Mouse (Mus musculus) frontal cortex, postnatal 10 days (tissue): Measurements from ENCODE around the gene Ankrd13c.
"Not testable (repeated sequence)": the region's sequence is repeated elsewhere in the genome, so short reads cannot be mapped to it uniquely, and the experiment has no call there.

Experiments
- DNase-seq, 2 experiments: peaks; one replicate each; pipeline ENCODE4 v3.0.0; 2022; ENCODE audit warnings: low spot score in 2 of 2, mixed read lengths in 1 of 2

Gene Ankrd13c

DNA sequence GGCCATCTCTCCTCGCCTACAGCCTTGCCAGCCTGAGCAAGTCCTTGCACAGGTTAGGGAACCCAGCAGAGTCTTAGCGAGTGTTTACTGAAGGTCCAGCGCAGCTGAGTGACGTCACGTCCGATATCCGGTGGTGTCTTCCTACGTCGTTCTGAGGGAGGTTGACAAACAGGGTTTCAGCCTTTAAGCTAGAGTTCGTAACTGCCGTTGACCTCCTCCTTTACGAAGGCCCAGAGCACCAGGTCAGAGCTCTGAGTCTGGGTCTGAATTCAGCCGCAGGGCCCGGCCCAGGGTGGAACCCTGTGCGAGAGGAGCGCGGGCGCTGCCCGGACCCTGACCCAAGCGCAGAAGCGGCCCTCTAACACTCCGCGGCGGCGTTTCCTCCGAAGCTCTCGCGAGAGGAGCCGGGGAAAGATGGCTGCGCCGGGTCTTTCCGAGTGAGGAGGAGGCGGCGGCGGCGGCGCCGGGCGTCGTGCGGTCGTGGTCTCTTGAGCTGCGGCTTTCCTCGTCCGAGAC is at the start of gene Ankrd13c:
Ankrd13c (plus strand) TSS at position 397 of the 516 bp plus-strand sequence.
- peak; percentile 79 to 91 for DNase-seq

DNA sequence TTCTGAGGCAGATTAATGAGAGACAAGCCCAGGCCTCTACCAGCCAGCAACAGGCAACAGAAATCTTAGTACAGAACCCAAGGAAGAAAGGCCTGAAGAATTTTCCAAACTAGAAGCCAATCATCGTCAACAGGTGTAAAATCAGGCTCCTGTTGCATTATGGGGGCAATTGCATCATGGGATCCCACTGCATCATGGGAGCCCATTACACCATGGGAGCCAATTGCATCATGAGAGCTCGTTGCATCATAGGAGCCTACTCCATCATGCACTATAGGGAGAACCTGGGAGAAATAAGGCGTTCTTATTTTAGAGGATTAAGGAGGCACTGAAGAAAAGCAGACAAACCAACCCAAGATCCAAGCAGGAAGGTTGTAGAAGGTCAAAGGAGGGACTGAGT is 49.4 kb upstream of the Ankrd13c start:
- no peak for DNase-seq

DNA sequence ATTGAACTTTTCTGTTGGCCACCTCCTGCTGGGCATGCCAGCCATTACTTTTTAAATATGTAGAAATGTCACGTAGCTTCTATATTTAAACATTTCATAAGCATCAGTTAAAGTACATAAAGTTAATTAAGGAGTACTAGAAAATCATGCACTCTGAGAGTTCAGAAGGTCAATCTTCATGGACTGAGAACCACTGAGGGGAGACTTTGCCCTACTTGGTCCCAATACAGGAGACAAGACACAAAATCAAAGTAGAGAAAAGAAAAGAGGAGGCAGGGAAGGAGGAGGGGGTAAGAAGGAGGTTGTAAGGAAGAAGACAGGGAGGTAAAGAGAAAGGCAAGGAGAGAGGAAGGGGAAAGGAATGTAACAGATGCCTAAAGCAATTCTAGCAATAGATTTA is 47.1 kb upstream of the Ankrd13c start:
- no peak for DNase-seq

DNA sequence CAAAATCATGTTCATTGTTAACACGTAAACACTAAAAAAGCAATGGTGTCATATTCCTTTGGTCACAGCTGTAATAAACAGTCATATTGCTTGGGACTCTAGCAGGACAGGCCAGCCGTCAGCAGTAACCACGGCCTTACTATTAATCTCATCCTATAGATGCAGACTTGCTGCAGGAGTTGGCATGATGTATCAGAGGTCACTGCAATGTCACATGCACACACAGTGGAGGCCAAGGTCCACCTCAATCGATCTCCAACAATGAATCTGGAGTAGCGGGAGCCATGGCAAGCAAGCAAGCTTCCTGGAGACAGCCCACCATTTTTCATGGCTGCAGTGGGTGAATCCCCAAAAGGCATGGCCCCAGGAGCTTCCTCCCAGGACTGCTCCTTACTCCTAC is 45.3 kb upstream of the Ankrd13c start:
- no peak for DNase-seq

DNA sequence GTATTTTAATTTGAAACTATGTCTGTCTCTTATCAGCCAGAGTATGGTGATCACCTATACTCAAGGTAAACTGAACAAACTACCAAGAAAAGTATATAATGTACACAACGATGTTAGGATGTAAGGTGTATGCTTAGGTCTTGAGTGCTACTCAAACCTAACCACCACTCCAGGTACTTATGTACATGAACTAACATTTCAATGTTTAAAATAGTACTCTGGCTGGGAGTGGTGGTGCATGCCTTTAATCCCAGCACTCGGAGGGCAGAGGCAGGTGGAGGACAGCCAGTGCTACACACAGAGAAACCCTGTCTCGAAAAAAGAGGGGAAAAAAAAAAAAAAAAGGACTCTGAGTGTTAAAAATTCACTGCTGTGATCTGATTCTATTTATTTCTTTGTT is 38.9 kb upstream of the Ankrd13c start:
- DNase-seq, result no peak

DNA sequence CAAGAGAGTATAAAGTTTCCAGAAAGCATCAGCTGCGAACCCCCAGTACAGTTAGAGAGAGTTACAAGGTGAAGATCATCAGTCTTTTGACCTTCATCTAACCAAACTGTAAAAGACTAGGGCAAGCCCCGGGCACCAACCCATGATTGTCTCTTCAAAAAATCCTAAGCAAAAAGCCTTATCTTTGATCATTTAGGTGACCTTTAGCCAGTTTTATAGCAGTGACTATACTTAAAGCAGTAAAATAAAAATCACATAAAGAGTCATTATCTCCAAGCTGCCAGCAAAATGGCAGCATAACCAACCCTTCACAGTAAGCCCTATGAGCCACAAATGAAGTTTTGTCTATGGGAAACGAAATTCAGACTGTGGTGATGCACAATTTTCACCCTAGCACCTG is 36.8 kb upstream of the Ankrd13c start:
- no peak for DNase-seq

DNA sequence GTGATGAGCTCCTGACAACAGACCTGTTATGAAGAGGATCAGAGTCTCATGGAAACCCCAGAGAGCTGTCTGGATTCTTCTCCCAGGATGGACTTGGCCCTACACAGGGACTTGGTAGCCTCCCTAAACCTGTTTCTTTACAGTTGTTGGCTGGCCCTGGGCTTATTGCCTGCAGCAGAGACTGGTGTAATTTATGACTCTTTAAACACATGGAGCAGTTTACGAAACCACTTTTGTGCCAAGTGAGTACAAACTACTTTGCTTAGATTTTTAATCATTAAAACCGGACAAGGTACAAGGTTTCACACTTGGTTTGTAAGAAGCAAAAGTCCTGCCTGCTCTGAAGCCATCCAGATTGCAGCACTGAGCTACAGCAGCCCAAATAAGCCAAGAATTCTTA is 34.9 kb upstream of the Ankrd13c start:
- no peak for DNase-seq

DNA sequence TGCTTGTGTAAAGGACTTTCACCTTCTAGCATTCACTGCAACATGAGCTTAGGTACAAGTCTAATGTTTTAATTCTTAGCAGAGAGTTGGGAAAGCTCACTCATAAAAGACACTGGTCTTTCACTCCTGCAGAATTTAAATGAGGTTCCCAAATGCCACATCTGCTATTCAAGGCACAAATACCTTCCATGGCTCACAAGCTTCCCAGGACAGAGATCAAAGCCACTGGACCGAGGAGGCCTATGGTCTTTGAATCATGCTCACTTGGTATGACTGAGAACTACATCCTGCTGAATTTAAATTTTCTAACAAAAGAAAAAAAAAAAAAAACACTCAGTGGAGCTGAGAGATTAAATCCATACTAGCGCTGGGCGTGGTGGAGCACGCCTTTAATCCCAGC is 30.7 kb upstream of the Ankrd13c start:
- DNase-seq, result no peak

DNA sequence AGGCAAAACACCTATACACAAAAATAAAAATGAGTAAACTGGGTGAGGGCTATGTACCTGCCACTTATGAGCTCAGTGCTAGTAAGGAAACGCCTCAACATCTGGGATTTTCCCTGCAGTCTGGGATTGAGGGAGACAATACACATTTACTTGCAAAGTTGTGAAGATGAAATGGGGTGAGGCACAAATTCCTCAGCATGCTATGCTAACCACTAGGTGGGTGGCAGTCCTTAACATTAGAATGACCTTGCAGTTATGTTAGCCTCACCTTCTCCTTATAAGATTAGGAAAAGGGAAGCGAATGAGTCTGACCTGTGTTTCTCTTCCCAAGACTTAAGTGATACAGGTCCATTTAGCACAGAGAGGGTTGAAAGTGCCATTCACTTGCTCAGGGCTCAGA is 25.7 kb upstream of the Ankrd13c start:
- no peak for DNase-seq

DNA sequence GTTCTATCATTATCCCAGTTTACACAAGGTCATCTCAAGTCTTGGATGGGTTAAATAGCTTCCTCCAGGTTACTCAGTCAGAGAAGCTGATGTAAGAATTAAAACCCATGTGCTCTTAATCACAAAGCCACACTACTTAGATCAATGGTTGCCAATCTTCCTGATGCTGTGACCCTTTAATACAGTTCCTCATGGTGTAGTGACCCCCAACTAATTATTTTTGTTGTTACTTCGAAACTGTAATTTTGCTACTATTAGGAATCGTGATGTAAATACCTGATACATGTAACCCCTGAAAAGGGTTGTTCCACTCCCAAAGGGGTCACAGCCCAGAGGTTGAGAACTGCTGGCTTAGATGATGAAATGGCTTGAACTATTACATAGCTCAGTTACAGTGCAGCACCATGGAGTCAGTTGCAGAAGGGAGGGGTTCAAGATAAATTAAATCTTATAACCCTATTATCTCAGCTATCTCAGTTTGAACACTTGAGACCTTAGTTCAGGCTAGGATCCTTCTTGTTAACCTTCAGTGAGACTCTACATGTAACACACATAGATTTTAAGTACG is 23.7 kb upstream of the Ankrd13c start:
- no peak for DNase-seq

DNA sequence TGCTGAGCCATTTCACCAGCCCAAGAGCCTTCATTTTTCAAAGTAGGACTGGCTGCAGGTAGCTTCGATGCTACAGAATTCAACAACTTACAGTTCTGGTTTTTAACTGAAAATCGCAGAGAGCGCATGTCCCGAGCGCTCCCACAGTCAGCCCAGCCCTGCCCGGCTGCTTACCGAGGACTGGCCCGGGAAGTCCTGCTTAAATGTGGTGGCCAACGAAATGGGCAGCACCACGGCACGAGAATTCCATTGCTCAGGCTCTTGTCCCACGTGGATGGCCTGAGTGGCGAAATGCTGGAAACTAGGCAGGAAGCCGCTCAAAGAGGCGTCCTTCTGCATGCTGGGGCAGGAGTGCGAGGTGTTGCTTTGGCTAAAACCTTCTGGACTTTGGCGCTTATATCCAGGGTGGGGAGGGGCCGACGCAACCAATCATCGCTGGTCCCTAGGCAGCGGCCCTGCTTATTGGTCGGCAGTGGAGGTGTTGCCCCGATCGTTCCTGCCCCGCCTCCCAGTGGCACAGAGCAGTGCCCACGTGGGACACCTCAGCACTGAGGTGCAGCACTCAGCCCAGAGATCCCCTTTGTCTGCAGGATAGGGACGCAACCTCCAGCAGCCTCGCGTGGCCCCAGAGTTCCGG is 22.2 kb upstream of the Ankrd13c start, which contains the start of gene Cth:
Cth (minus strand) TSS at position 386 of the 637 bp plus-strand sequence.
- DNase-seq, result peak; percentile 80 to 82

DNA sequence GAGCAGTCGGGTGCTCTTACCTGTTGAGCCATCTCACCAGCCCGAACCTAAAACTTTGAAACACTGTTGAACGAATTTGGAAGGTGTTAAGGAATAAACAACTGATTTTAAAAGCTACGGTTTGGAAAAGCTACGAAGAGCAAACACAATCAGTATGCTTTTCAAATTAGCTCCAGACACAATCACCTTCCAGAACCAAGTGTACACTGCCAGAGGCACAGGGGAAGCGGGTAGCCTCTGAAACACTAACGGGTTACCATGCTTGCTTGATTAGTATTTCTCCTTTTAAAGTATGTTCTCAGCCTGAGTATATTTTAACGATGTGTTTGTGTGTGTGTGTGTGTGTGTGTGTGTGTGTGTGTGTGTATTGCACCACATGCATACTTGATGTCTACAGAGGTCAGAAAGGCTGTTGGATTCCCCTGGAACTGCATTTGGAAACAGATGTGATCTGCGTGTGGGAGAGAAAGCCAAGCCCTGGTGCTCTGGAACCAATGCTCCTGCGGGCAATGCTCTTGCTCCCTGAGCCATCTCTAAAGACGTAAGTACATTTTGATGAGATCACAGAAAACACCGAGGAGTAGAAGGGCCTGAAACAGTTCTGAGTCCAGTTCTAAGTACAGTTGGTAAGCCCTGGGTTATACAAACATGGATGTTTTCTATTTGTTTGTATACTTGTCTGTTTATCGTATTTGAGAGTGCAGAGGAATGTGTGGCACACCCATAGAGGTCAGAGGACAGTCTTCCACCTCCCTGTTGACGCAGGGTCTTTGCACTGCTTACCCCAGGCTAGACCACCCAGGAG is 21.1 kb upstream of the Ankrd13c start:
- DNase-seq, result no peak

DNA sequence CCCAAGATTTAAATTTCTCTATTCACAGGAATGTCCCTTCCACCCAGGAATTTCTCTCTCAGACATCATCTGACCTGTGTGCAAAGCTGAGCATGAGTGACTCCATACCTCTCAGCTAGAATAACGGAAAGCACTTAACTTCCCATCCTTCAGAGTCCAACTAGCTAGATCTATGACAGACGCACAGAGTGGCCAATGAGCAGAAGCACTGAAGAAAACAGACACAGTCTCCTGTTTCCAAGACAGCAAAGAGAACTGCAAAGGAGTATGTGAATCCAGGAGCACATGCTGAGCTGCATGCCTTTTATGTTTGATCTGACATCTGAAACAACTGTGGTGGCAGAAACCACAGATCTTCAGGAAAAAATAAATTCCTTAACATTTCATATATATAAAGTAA is 20.3 kb upstream of the Ankrd13c start:
- DNase-seq, result no peak

DNA sequence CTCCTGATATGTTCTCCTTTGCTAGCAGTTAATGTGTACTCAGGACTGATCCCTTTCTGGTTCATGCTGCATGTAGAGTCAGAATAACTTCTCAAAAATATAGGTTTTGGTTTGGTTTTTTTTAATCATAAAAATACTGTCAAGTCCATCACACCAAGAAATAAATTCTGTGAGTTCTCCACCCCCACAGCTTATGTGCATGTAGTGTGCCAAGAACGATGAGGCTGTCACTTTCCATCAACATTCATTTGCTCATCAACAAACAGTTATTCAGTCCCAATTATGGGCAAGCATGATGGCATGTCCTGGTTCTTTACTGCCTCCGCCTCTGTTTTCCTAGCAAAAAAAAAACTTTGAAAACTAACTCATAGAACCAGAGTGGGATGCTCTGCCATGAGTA is 18.3 kb upstream of the Ankrd13c start:
- DNase-seq, result no peak

DNA sequence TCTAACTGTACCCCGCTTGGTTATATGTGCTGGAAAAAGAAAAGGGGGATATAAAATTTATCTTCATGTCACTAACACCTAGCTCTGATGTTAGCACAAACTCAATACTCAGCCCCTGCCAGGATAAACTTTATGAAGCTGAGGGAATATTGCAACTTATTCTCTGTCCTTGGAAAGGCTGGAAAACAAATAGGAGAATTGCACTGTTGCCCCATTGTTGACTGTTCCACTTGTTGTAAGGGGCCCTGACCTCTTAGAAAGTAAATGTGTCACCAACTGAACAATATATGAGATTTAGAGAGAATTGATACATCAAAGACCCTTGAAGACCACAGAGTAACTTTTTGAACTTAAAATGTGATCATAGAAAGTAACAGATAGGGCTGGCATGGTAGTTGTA is 17.6 kb upstream of the Ankrd13c start:
- no peak for DNase-seq

DNA sequence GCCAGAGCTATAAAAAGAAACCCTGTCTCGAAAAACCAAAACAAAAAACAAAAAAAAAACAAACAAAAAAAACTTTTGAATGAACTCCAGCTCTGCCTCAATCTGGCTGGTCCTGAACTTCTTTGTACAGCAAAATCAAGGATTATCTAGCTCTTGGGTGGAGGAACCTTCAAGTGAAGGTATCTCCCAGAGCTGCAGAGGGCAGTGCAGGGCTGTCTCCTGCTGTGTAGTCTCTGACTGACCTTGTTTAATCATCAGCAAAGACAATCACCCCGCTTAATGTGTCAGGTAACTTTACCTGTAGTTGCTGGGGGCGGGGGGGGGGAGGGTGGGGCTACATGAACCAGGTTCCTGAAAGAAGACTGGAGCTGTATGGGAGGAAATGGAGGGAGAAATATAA is 15.4 kb upstream of the Ankrd13c start:
- no peak for DNase-seq

DNA sequence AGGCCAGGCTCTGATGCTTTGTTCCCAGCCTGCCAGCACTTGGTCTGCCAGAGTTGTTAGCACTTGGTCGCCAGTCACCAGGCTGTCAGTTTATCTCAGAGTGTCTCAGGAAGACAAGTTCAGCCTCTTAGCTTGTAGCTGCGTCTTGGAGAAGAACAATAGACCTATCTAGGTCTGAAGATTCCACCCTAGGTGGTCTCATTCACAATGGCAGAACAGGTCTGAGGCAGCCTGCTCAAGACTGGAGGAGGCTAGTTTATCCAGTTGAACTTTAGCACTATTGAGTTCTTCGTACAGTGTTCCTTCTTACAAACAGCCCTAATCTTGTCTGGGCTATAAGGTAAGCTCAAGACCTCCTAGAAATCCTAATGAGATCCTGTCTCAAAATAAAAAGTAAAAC is 15.0 kb upstream of the Ankrd13c start:
- DNase-seq, result no peak

DNA sequence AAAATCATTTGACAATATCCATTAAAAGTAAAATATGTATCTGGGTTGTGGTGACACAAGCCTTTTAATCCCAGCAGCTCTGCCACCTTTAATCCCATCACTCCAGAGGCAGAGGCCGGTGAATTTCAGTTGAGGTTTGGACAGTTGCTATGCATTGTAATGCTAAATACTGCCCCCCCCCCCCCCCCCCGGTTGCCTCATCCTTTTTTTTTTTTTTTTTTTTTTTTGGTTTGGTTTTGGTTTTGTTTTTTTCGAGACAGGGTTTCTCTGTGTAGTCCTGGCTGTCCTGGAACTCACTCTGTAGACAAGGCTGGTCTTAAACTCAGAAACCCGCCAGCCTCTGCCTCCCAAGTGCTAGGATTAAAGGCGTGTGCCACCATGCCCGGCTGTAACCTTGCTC is 13.8 kb upstream of the Ankrd13c start:
- not testable (repeated sequence) for DNase-seq

DNA sequence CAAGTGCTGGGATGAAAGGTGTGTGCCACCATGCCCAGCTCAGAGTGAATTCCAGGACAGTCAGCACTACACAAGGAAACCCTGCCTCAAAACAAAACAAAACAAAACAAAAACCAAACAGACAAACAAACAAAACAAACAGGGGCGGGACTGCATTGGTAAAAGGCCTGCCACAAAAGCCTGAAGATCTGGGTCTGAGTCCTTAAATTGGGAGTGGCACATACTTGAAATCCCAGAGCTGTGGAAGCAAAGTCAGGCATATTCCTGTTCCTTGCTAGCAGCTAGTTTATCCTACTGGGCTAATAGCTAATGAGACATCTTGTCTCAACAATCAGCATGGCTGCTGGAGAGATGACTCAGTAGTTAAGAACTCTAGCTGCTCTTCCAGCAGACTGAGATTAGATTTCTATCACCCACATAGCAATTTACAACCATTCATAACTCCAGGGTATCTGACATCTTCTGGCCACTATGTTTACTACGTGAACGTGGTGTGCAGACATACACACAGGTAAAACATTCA is 12.7 kb upstream of the Ankrd13c start:
- DNase-seq, result no peak

DNA sequence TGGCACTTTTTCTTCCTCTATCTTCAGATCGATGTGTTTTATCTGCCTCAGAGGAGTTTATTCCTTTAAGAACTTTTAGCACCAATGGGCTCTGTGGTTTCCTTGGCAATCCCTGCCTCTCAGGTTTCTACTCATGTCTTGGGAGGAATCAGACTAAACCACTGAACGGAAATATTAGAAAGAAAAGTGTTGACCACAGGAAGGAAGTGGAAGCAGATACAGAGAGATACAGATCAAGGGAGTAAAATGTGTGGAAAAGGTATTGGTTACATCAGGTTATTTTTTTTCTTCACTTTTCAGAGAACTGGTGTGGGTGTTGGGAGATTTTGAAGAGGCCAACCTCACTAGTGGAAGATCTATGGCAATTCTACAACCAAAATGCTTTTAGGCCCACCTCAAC is 8.5 kb upstream of the Ankrd13c start:
- DNase-seq, result no peak

DNA sequence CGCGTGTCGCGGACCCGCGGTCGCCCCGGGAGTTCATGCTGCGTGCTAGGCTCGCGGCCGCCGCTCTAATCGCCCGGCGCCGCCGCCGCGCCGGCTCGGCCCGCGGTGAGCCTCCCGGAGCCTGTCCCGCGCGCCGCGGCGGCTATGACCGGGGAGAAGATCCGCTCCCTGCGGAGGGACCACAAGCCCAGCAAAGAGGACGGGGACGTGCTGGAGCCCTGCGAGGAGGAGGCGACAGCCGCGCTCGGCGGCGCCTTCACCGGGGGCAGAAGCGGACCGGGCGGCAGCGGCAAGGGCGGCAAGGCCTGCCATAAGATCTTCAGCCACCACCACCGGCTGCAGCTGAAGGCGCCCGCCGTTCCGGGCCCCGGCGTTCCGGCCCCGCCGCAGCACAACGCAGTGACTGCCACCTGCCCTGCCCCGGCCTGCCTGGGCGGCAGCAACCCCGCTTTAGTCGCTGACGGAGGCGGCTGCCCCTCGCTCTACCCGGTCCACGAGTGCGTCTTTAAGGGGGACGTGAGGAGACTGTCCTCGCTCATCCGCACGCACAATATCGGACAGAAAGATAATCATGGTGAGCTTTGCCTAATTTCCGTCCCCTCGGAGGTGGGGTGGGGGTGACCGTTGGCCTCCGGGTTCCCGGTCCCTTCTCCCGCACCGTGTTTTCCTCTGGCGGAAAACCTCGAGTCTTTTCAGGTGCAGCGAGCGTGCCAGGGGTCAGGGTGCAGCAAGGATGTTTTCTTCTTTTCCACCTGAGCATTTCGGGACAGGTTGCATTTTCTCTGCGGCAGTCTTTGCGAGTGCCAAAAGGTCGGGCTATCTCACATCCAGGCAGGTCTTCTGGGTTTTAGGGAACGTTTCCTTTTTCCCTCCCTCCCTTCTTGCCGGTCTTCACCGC is 593 bp downstream of the Ankrd13c start:
- peak in 1 of 2 experiments; percentile 34 for DNase-seq

DNA sequence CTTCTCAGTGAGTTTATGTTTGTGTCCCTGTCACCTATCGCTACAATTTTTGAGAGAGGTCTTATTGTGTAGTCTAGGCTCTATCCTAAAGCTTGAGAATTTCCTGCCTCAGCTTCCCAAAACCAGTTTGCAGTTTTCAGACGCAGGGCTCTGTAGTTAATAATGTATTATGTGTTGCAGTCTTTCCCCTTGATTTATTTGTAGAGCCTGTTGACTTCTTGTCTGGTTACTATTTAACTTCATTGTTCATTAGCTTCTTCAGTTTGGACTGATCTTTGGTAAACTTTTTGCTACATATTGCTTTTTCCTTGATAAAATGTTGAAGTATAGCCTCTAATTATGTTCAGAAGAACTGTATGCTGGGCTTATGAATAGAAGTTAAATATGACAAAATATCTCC is 5.7 kb downstream of the Ankrd13c start:
- DNase-seq, result no peak
